Mouse (Mus musculus) small intestine, adult 2 months (tissue): ENCODE results near the gene Gabarapl2.

Experiments
- CTCF ChIP-seq: fragments of 200-500 bp; IDR thresholded peaks from 2 replicates; pipeline ENCODE4 v1.5.1; 2012; ENCODE audit warnings: low read depth, mild to moderate bottlenecking, control low read depth, inconsistent platforms, low read length, moderate library complexity, mixed read lengths; ENCODE audit not compliant: insufficient replicate concordance, insufficient read length; ENCODE audit errors: extremely low read depth
- POLR2A ChIP-seq: fragments of 200-500 bp; IDR thresholded peaks from 2 replicates; pipeline ENCODE4 v1.6.1; 2012; ENCODE audit warnings: low read depth, mild to moderate bottlenecking, control low read depth, inconsistent platforms, low read length, moderate library complexity

- no peak for TF ChIP-seq CTCF
- TF ChIP-seq POLR2A: no peak
Observed at GRCm38 (mm10) chr8:111991278-111991677, 50.8 kb downstream of the Gabarapl2 start.
